Mouse (Mus musculus) adrenal gland, adult 18-20 months (tissue): ENCODE results near the gene Exoc3l4. TPM values are rescaled to one million over a fixed set of nuclear protein-coding genes. Genes with fewer than 3 reads are reported as not detected.

Source experiments
- DNase-seq, 2 experiments: peaks; one replicate each; pipeline ENCODE4 v3.0.0; 2021 to 2022; ENCODE audit warnings: low spot score in 2 of 2
- total RNA-seq, 2 experiments: library from RNA; stranded (reverse); gene quantifications; 1 replicate in 1 of 2; 2 replicates in 1 of 2; pipeline ENCODE4 v1.2.3; 2021

Exoc3l4 gene
- total RNA-seq, 2 experiments from 2014 or later = 3.3 to 4.1 TPM

DNA sequence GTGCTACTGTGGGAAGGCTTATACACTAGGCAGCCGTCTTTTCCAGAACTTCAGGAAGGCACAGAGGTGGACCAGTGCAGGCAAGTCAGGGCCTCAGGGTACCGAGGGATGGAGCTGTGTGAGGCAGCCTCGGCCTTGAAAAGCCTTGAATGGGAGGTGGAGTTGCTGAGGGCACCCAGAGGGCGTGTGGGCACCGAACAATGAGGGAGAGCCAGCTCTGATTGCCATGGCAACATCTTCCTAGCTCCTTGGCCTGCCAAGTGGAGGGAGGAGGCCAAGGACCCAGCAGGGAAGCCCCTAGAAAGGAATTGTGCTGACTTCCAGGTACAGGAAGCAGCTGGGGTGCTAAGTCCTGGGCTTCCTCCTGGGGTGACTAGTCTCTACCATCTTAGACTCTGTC is 7.2 kb upstream of the Exoc3l4 start:
- DNase-seq = no peak

DNA sequence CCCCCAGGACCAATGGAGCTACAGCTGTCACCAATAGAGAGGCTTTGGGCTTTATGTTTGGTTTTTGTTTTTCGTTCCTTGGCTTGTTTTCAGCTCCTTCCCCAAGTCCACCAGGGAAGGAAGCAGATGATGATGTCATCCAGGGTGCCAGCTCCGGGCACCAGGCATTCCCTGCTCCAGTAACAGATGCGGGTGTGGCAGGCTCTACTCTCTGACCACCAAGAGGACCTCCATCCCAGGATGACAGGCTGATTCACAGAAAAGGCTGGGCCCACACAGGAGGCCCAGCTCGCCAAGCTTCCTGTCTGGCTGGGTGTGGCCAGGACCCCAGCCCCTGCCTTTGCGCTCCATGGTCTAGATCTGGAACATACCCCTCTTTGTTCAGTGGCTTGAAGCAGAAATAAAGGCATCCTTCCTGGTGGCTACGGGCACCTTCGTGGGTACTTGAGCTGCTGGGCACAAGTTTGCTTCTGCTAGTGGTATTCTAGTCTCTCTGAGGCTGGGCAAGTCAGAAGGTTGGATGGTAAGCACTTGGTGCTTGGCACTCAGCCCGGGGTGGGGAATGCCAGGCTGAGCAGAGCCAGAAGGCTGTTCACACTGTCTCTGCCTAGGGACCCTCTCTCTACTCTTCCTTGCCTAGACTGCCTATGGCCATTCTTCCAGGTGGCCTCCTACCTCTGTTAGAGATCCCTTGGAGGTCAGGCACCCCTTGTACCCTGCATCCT is 5.0 kb upstream of the Exoc3l4 start:
- no peak for DNase-seq

DNA sequence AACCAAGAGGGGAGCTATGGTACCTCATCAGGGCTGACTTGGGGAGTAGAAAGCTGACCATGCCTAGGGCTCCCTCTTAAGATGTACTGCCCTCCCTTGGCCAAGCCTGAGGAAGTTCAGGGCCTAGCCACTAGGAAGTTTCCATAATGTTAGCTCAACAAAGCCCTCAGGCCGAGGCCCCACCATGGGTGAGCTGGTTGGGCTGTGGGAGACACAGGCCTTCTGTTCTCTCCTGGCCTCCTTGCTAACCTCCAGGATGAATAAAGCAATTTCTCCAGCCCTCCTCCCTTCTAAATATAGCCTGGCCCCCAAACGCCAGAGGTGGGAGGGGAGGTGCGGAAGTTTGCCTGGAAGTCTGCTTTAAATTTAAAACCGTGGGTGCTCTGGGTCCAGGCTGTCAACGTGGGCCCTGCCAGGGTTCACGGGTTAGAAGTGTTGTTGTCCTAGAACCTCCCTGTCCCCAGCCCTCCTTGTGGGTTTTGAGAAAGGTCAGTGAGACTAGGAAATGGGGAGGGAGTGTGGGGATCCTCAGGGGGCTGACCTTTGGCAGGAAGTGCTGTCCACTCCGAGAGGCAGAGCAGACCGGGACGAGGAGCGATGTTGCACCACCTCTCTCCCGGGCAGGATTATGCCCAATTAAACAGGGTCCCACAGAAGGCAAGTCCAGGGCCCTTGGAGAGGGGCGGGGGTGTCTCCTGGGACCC is 4.1 kb upstream of the Exoc3l4 start:
- no peak for DNase-seq

DNA sequence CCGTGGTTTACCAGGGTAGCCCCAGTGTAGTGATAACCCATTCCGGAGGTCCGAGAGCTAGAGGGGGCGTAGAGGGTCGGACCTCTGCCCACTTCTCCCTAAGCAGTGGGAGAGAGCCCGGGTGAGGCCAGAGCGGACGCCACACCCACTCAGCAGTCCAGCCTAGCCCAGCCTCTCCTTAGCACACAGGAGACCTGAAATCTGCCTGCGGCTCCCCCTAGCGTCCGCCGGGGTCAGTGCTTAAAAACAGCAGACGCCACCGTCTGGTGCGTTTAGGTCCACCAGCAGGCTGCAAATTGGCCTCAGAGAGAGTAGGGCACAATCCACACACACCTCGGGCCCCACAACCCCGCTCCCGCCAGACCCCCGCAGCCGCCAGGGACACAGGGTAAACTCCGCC is 3.5 kb upstream of the Exoc3l4 start:
- peak; percentile 88 to 91 for DNase-seq

DNA sequence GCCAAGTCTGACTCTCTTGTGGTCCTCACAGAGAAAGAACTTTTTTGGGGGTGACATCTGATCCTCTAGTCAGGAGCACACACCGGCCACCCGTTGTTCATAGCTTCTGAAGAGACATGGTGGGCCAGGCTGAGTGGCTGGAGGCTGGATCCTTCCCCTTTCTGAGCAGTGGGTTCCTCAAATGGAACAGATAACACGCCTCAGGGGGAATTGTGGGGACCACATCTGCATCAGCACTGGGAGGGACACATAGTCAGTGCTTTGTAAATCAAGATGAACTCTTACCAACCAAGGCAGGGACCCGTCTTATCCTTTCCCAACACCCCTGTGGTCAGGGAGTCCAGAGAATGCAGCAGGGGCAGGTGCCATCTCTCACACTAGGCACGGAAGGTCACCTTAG is 3.1 kb downstream of the Exoc3l4 start:
- no peak for DNase-seq

DNA sequence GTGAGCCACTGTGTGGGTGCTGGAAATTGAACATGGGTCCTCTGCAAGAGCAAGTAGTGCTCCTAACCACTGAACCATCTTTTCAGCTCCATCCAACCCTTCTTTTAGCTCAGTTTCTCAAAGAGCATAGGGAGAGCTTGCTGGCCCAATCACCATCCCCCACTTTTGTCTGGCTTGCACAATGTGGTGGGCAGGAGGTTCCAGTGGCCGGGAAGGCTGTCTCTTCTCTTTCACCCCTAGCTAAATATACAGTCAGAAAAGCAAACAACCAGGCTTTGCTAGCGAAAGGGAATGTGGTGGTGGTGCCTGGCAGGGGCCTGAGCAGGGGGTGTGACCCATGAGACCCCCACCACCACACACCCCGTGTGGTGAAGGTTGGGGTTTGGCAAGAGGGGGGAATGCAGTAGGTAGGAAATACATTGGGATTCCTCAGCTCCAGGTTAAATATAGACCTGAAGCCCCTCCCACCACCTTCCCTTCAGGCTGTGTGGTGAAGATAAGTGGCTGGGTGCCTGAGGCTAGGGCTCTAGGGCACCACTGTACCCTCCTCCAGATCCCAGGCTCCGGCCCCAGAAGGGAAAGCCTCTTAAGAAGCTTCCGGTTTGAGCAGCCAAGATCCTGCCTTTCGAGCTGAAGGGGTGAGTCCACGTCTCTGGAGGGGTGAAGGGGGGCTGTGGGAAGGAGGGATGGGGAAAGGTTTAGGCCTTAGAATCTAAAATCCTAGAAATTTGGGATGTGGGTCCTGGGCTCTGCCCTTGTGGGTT is 4.3 kb downstream of the Exoc3l4 start:
- no peak for DNase-seq

DNA sequence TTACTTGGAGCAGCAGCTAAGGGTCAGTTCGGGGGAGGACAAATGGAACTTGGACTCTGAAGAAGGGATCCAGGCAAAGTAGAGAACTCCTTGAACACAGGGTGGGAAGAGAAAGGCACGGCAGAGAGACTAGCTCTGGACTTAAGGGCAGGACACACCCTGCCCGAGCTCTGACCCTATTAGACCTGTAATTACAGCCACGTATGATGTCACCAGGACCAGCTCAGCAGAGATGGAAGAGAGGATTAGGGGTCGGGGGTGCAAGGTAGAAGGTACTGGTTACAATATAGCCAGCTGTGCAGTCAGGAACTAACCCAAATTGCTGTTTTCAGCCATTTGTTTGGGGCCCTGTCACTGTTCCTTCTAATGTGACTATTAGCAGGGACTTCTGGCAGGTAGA is 6.0 kb downstream of the Exoc3l4 start:
- no peak for DNase-seq

DNA sequence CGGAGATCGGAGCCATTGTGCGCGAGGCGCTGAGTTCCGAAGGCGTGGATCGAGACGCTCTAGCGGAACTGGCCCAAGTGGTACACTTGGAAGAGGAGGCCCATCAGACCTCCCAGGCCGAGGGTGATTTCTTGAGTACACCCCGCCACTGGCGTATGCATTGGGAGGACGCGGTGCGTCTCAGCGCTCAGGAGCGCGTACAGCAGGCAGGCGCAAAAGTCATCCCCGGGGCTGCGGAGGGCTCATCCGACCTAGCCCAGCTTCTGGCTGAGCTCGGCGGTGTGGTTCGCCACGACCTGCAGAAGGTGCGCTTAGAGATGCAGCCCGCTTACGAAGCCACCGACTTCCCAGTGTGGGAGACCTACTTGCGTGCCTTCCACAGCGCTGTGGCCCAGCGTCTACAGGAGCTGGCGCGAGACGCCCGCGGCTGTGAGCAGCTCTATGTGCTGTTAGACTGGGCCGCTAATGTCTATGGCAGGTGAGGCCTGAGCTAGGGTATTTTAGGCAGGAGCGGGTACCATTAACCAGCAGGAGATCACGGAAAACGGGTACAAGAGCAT is 6.8 kb downstream of the Exoc3l4 start:
- DNase-seq = no peak

DNA sequence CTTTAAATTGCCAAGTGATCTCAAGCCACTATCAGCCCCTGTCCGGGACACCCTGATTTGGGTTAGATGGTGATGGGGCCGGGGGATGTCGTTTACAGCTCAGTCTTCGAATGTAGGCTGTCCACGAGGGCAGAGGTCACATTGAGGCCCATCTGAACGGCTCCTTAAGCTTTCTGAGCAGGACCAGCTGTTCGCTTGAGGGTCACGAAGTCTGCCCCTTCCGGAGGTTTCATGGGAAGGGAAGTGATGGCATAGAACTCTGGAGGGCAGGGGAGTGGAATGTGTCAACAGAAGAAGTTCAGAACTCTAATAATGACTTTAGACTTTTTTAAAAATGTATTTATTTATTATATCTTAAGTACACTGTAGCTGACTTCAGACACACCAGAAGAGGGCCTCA is 7.7 kb downstream of the Exoc3l4 start:
- DNase-seq = no peak

DNA sequence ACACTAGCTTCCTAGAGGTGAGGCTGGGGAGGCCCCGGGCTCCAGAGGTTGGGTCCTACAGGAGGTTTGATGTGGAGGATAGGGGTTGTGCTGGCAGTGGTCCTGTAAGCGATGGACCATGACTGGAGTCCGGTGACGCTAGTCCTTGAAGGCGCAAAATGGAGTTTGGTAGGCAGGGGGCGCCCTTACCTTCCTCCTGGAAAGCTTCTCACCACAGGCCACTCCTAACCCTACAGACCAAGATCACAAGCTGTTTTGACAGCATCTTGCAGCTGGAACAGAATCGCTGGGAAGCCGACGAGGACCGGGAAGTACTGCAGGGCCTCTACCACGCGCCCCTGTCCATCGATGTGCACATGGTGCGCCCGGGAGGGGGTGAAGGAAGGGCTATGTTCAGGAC is 8.4 kb downstream of the Exoc3l4 start:
- peak; percentile 83 to 86 for DNase-seq

DNA sequence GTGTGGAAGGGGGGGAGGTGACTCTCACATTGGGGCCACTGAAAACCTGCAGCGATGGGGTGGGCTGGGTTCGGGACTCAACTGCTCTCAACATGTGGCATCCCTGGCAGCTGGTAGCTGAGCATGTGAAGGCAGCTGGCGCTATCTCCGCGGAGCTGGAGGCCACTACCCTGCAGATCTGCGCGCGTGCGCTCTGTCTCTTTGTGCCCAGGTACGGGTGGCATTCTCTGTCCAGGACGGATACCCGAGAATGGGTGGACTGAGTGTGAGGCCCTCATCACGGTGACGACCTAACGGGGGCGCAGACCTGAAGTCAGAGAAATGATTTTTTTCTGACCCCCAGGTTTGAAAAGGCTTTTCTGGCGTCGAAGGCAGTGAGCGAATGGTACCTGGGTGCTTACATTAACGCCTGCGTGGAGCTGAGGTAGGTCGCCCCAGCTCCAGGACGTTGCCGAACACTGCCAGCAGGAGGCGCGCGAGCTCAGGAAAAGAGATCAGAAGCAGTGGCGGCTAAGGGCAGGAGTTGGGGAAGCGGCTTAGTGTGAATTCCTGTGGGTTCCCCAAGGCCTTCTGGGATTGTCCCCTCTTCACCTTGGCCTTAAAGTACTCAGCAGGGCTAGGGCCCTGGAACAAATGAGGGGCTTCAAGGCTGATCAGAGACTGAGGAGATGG is 9.1 kb downstream of the Exoc3l4 start:
- DNase-seq = peak; percentile 98

DNA sequence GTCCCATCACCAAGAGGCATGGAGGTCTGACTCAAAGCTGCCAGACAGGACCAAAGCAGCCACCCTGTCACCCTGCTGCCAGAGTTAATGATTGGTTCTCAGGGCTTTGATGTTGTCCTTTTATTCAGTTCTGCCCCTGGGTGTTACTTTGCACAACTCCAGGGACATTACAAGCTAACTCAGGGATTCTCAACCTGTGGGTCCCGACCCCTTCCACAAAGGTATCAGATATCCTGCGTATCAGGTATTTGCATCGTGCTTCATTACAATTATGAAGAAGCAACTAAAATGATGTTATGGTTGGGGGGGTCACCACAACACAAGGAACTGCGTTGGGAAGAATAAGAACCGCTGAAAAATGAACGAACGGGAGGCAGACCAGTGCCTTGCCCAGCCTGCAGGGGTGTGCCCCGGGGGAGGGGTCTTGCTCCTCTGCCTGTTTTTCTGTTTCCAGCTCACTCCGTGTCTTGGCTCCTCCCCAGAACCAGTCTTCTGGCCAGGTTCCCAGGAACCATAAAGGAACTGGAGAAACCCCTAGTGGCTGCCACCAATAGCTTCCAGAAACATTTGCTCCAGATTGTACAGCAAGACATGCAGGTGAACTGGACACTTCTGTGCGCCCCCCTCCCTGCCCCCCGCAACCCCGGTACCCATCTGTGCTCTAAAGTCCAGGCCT is 10.8 kb downstream of the Exoc3l4 start:
- DNase-seq = no peak

DNA sequence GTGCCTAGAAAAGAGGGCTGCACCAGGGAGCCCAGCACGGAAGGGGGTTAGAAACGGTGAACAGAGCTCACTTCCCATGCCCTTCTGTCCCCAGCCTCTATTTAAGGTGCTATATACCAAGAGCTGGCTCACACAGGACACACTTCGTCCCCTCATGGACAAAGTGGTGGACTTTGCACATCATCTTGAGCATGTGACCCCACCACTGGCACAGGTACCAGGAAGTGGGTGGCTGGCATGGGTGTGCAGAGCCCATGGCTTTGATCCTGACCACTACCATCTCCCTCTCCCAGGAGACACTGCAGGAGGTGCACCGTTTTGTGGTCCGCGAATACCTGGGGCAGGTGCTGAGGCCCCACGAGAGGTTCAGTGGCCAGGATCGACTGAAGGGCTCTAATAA is 11.5 kb downstream of the Exoc3l4 start:
- DNase-seq = no peak

DNA sequence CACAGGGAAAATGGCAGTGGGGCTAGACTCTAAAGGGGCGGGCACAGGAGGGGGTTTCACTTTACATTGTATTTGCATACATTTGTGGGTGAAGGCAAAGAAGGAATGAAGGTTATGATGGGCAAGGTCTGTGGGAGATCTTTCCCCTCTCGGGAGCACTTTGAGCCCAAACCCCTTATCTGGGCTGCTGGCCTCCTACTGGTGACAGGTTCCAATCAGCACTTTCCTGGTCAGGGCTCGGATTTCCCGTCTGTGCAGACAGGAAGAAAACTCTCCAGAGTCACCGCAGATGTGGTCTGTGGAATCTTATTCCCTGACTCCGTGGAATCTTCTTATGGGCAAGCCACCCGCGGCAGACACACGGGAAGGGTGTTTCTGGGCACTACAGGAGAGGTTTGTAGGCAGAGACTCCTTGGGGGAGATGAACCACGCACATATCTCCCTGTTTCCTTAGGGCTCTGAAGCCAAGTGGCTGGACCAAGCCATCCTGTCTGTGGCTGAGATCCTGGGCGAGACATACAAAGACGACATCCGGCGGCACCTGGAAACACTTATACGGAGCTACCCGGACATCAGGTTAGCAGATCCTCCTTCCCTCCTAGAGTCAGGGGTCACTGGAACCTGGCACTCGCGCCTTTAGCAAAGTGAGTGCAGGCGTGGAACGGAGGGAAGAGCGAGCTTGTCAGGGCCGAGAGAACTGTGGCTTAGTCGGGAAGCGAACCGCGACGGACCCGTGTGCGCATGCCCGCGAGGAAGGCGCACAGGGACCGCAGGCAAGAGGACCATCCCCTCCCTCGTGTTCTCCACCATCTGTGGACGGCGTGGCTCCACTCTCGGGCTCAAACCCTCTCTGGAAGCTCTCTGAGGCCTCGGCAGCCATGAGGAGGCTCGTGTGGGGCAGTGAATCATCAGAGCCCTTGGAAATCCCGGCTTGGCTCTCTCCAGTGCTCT is 12.4 kb downstream of the Exoc3l4 start:
- DNase-seq = peak in 1 of 2 experiments; percentile 40

DNA sequence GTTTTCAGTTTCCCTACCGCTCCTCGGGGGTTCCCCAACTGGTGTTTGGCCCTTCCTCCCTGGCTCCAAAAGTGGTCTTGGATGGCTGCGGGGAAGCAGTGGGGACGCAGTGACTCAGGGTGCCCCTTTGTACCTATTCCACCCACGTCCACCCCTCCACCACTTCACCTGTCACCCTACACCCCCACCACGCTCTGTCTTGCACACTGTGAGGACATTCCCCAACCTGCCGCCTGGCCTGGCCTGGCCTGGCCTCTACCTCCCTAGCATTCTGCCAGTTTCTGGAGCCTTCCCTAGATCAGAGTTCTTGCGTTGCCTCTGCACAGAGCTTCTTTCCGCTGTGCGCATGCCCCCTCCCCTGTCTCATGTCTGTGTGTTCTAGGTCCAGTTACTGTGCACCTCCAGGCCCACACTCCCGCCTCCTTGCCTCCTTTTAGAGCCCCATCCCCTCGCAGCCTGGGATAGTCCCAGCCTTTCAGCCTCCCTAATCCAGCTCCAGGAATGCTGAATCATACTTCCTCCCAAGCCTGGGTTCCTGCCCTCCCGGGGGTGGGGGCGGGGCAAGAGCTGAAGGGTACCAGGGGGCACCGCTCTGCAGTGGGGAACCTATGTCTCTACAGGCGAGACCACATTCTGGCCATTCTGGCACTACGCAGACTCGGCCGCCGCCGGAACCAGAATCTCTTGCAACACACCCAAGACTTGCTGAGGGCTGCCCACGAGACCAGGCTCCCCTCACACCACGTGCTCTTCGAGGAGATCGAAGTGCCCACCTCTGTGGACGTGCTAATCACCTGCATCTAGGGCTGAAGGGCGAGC is 13.4 kb downstream of the Exoc3l4 start:
- DNase-seq = peak in 1 of 2 experiments; percentile 46

DNA sequence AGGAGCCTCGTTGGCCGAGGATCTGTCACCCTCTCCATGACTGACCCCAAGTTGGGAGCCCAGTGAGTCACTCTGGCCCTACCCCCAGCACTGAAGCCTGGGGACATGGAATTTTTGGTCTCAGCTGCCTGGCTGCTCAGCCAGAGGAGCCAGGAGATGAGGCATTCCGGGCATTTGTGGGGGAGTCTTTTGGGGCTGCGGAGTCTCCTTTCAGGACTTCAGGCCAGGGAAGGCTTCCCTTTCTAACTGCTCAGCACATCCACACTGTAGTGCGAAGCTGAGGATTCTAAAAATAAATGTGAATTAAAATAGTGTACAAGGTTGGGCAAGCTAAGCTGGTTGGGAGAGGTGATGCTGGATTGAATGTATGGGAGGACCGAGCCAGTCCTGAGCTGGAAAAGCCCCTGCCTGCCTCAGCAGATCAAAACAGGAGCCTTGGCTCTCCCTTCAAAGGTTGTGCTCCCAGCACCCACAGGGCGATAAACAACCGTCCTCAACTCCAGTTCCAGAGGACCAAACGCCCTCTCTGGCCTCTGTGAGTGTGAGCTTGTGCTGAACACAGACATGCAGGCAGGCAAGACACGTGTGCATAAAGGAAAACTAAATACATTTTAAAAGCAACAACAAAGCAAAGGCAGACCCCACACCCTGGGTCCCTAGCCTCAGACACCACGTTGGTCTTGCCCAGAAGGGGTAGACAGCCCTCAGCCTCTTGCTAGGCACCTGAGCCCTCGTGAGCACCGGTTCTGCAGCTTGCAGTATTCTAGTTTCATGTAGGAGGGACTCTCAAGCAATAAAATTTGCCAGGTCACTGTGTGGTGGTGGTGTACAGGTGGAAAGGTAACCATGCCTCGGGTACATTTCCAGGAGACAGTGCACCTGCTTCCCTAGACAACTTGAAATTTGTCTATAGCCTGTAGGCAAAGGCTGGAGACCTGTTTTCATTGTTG is 14.3 kb downstream of the Exoc3l4 start:
- no peak for DNase-seq

DNA sequence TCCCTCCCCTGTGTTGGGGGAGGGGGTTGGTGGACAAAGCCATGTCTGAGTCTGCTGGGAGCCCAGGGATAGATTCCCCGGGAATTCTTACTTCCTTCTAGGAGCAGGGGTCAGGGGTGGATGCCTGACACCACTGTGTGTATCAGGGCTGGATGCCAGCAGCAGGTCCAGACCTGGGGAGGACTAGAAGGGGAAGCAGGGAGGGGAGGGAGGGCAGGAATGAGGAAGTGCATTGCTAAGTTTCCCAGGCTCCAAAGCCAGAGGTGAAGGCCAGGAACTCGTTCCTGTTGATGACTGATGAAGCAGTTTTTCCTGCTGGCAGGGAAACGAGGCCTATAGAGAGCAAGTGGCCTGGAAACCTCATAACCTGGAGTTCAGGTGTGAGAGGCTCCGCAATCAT is 15.3 kb downstream of the Exoc3l4 start:
- no peak for DNase-seq
